Mouse (Mus musculus): ENCODE measurements at regions not wholly inside any gene's neighbourhood (a gene's known extent, or its start where the extent isn't known, plus 50 kb on each side); places are given as distances from the start of the nearest gene placed in this dataset.

GRCm38 (mm10) chr15:65592718-65593477, 578.2 kb upstream of the Gm21961 start:
- no peak for TF ChIP-seq TCF12 (IDR thresholded peaks at IDR 0.05; ENCODE audit: low read depth, low read length)
- no peak for TF ChIP-seq HCFC1 (IDR thresholded peaks at IDR 0.05; ENCODE audit: low read depth, low read length)
- TF ChIP-seq RCOR1 (IDR thresholded peaks at IDR 0.05; ENCODE audit: low read depth, low read length), result no peak
- no peak for TF ChIP-seq GABPA (IDR thresholded peaks at IDR 0.05; ENCODE audit: low read depth, low read length)
- TF ChIP-seq ZKSCAN1 (IDR thresholded peaks at IDR 0.05; ENCODE audit: low read depth, low read length), result no peak
- no peak for TF ChIP-seq RAD21 (IDR thresholded peaks at IDR 0.05; ENCODE audit: low read depth, low read length)
- TF ChIP-seq MYC (IDR thresholded peaks at IDR 0.05; ENCODE audit: low read depth, low read length), result no peak
- TF ChIP-seq SMC3 (IDR thresholded peaks at IDR 0.05; ENCODE audit: low read depth, low read length), result no peak
- no peak for TF ChIP-seq CTCF (IDR thresholded peaks at IDR 0.05 in 2 of 3, conservative IDR thresholded peaks at IDR 0.05 in 1 of 3; ENCODE audit: control insufficient read depth in 1 of 3, insufficient read depth in 1 of 3, low read depth in 2 of 3, low read length in 3 of 3, poor library complexity in 1 of 3, severe bottlenecking in 1 of 3)
- TF ChIP-seq TAL1 (IDR thresholded peaks at IDR 0.05; ENCODE audit: low read length), result no peak
- H3K4me1 ChIP-seq (ENCODE audit: control insufficient read depth in 1 of 2, insufficient read depth in 2 of 2, low read length in 2 of 2), result no peaks in the 10 kb centered on the region

GRCm38 (mm10) chr15:65585566-65585965, 570.9 kb upstream of the Gm21961 start:
- H3K27ac ChIP-seq (ENCODE audit: control insufficient read depth, low read depth, low read length), result no peak overlapping the region
- DNase-seq (ENCODE audit: low read depth, low spot score), result no peak
- no peak overlapping the region for H3K9ac ChIP-seq (ENCODE audit: control insufficient read depth, low read depth, low read length, poor library complexity, severe bottlenecking)
- no peaks in the 10 kb centered on the region for H3K27me3 ChIP-seq (ENCODE audit: control insufficient read depth in 1 of 2, insufficient read depth in 2 of 2, low read length in 2 of 2)
- H3K4me1 ChIP-seq (ENCODE audit: control insufficient read depth in 1 of 2, insufficient read depth in 2 of 2, low read length in 2 of 2), result no peaks in the 10 kb centered on the region
- H3K9me3 ChIP-seq (replicated peaks; ENCODE audit: insufficient read depth, low read length), result no peaks in the 10 kb centered on the region
- H3K79me2 ChIP-seq (ENCODE audit: control insufficient read depth, insufficient read depth, low read length, poor library complexity), result no peaks in the 10 kb centered on the region
- H3K4me3 ChIP-seq (ENCODE audit: control insufficient read depth in 1 of 2, insufficient read depth in 1 of 2, low read depth in 2 of 2, low read length in 2 of 2), result no peak overlapping the region
- TF ChIP-seq ZKSCAN1 (IDR thresholded peaks at IDR 0.05; ENCODE audit: low read depth, low read length), result no peak
- TF ChIP-seq ZMIZ1 (IDR thresholded peaks at IDR 0.05; ENCODE audit: low read depth, low read length), result no peak
- no peak for TF ChIP-seq GATA1 (IDR thresholded peaks at IDR 0.05; ENCODE audit: low read depth, low read length)
- no peak for TF ChIP-seq POLR2AphosphoS5 (IDR thresholded peaks at IDR 0.05; ENCODE audit: borderline replicate concordance, low read depth, low read length)
- TF ChIP-seq USF1 (IDR thresholded peaks at IDR 0.05; ENCODE audit: low read depth, low read length), result no peak
- no peak for TF ChIP-seq MYC (IDR thresholded peaks at IDR 0.05; ENCODE audit: low read depth, low read length)
- no peak for TF ChIP-seq CTCF (IDR thresholded peaks at IDR 0.05 in 2 of 3, conservative IDR thresholded peaks at IDR 0.05 in 1 of 3; ENCODE audit: control insufficient read depth in 1 of 3, insufficient read depth in 1 of 3, low read depth in 2 of 3, low read length in 3 of 3, poor library complexity in 1 of 3, severe bottlenecking in 1 of 3)
- TF ChIP-seq TBP (IDR thresholded peaks at IDR 0.05; ENCODE audit: low read depth, low read length), result no peak
- no peak for TF ChIP-seq SIN3A (IDR thresholded peaks at IDR 0.05; ENCODE audit: low read length)
- TF ChIP-seq JUND (IDR thresholded peaks at IDR 0.05; ENCODE audit: low read depth, low read length), result no peak
- no peak for TF ChIP-seq EP300 (IDR thresholded peaks at IDR 0.05; ENCODE audit: low read depth in 1 of 2, low read length in 2 of 2)
- TF ChIP-seq MYB (IDR thresholded peaks at IDR 0.05; ENCODE audit: low read depth, low read length), result no peak
- no peak for TF ChIP-seq ETS1 (IDR thresholded peaks at IDR 0.05; ENCODE audit: low read depth, low read length)
- TF ChIP-seq ZC3H11A (IDR thresholded peaks at IDR 0.05; ENCODE audit: low read depth, low read length), result no peak
- TF ChIP-seq KAT2A (conservative IDR thresholded peaks at IDR 0.05; ENCODE audit: low read depth, low read length), result no peak
- TF ChIP-seq MAZ (IDR thresholded peaks at IDR 0.05; ENCODE audit: low read depth, low read length), result no peak
- no peak for TF ChIP-seq POLR2AphosphoS2 (IDR thresholded peaks at IDR 0.05; ENCODE audit: low read length)
- no peak for TF ChIP-seq HCFC1 (IDR thresholded peaks at IDR 0.05; ENCODE audit: low read depth, low read length)
- TF ChIP-seq UBTF (IDR thresholded peaks at IDR 0.05; ENCODE audit: borderline replicate concordance, insufficient read depth, low read depth, low read length), result no peak
- H3K36me3 ChIP-seq (ENCODE audit: control insufficient read depth in 1 of 2, insufficient read depth in 2 of 2, low read length in 2 of 2), result no peaks in the 10 kb centered on the region

More at GRCm38 (mm10) chr15:65592718-65593477, 578.2 kb upstream of the Gm21961 start:
- no peaks in the 10 kb centered on the region for H3K79me2 ChIP-seq (ENCODE audit: control insufficient read depth, insufficient read depth, low read length, poor library complexity)
- DNase-seq (ENCODE audit: low read depth, low spot score), result no peak
- no peaks in the 10 kb centered on the region for H3K27me3 ChIP-seq (ENCODE audit: control insufficient read depth in 1 of 2, insufficient read depth in 2 of 2, low read length in 2 of 2)
- H3K36me3 ChIP-seq (ENCODE audit: control insufficient read depth in 1 of 2, insufficient read depth in 2 of 2, low read length in 2 of 2), result no peaks in the 10 kb centered on the region
- H3K27ac ChIP-seq (ENCODE audit: control insufficient read depth, low read depth, low read length), result no peak overlapping the region
- H3K9ac ChIP-seq (ENCODE audit: control insufficient read depth, low read depth, low read length, poor library complexity, severe bottlenecking), result no peak overlapping the region
- H3K4me3 ChIP-seq (ENCODE audit: control insufficient read depth in 1 of 2, insufficient read depth in 1 of 2, low read depth in 2 of 2, low read length in 2 of 2), result no peak overlapping the region
- H3K9me3 ChIP-seq (replicated peaks; ENCODE audit: insufficient read depth, low read length), result no peaks in the 10 kb centered on the region

Data from MEL (cell line).